Mouse (Mus musculus) heart, embryonic 14.5 days (tissue): Measurements from ENCODE around the gene Hcn3. TPM values are rescaled to one million over a fixed set of nuclear protein-coding genes. Genes with fewer than 3 reads are reported as not detected.

Experiments
- ATAC-seq: fragments of 200-750 bp; cut with Nextera tagmentation; 2 replicates; pipeline ENCODE4 v1.8.0; 2017; ENCODE audit warnings: low read depth, moderate TSS enrichment; ENCODE audit not compliant: insufficient number of reproducible peaks, insufficient read depth, low FRiP score
- H3K27ac ChIP-seq, 2 experiments: fragments of 200-500 bp in 1 of 2; fragments of 300-500 bp in 1 of 2; sonication (generic) in 1 of 2; replicated peaks in 1 of 2; 2 replicates each; pipeline ENCODE4 v1.5.1; 2012 to 2014; ENCODE audit warnings: low read depth in 2 of 2, low read length in 2 of 2, control low read depth in 1 of 2, mild to moderate bottlenecking in 1 of 2, mixed read lengths in 1 of 2; ENCODE audit not compliant: control insufficient read depth in 1 of 2, insufficient read depth in 1 of 2
- H3K27me3 ChIP-seq: fragments of 300-500 bp; sonication (generic); 2 replicates; pipeline ENCODE4 v1.6.1; 2014; ENCODE audit warnings: mild to moderate bottlenecking, low read length, control low read depth; ENCODE audit not compliant: control insufficient read depth, insufficient read depth
- H3K36me3 ChIP-seq: fragments of 300-500 bp; sonication (generic); 2 replicates; pipeline ENCODE4 v1.6.1; 2014; ENCODE audit warnings: mild to moderate bottlenecking, control low read depth, low read length, mixed read lengths; ENCODE audit not compliant: control insufficient read depth, insufficient read depth
- H3K4me1 ChIP-seq, 2 experiments: fragments of 200-500 bp in 1 of 2; fragments of 300-500 bp in 1 of 2; sonication (generic) in 1 of 2; 2 replicates each; pipeline ENCODE4 v1.6.1; 2012 to 2014; ENCODE audit warnings: low read length in 2 of 2, control low read depth in 1 of 2, mixed read lengths in 1 of 2; ENCODE audit not compliant: control insufficient read depth in 2 of 2, insufficient read depth in 2 of 2
- H3K4me2 ChIP-seq: fragments of 300-500 bp; sonication (generic); 2 replicates; pipeline ENCODE4 v1.6.1; 2014; ENCODE audit warnings: mild to moderate bottlenecking, low read length
- H3K4me3 ChIP-seq, 2 experiments: fragments of 200-500 bp in 1 of 2; fragments of 300-500 bp in 1 of 2; sonication (generic) in 1 of 2; 2 replicates each; pipeline ENCODE4 v1.5.1; 2012 to 2014; ENCODE audit warnings: low read length in 2 of 2, mild to moderate bottlenecking in 2 of 2, control low read depth in 1 of 2, low read depth in 1 of 2, moderate library complexity in 1 of 2; ENCODE audit not compliant: control insufficient read depth in 1 of 2, insufficient read depth in 1 of 2
- H3K9ac ChIP-seq: fragments of 300-500 bp; sonication (generic); 2 replicates; pipeline ENCODE4 v1.6.1; 2014; ENCODE audit warnings: mild to moderate bottlenecking, low read length
- H3K9me3 ChIP-seq: fragments of 300-500 bp; sonication (generic); 2 replicates; pipeline ENCODE4 v1.6.1; 2016; ENCODE audit warnings: low read length, control low read depth; ENCODE audit not compliant: control insufficient read depth
- WGBS: fragments of 180-500 bp; shearing (Covaris S2); extraction: QIAGEN DNeasy Blood & Tissue Kit; methylation state at CpG from one replicate; pipeline ENCODE4 v1.1.7; 2014; 5-methylcytosine and 5-hydroxymethylcytosine counted together
- polyA plus RNA-seq: library from polyadenylated mRNA; unstranded; fragments of >200 nt; fragmentation: Nextera tagmentation; extraction: Ambion mirVana; gene quantifications from 2 replicates; pipeline ENCODE4 v1.2.1, GENCODE M21; 2014

The Hcn3 gene
- polyA plus RNA-seq, 1 experiment from 2014 or later = 0.27 TPM

GRCm38 (mm10) chr3:89178107-89178385, 18.1 kb upstream of the Hcn3 start:
- no peak for ATAC-seq
- WGBS = 5% methylated on average over 6 of the region's 6 CpGs
- Histone ChIP-seq H3K4me2 (peak overlapping the region; percentile 86), H3K27ac (peak overlapping the region; percentile 71 to 81), H3K4me1 (peaks cover 4 to 11% of the 10 kb centered on the region in 2 experiments), H3K9me3 (no peaks in the 10 kb centered on the region), H3K4me3 (peak overlapping the region; percentile 64 to 95), H3K9ac (peak overlapping the region; percentile 81), H3K27me3 (no peaks in the 10 kb centered on the region), H3K36me3 (peaks cover 75% of the 10 kb centered on the region)

GRCm38 (mm10) chr3:89177242-89178106, 17.5 kb upstream of the Hcn3 start, which contains the start of gene Scamp3:
TSS of gene Scamp3 (plus strand) at chr3:89177473.
- under 1% methylated on average over 43 of the region's 43 CpGs for WGBS
- Histone ChIP-seq H3K4me3 (peak within 1 kb of the TSS; percentile 64 to 95), H3K4me2 (peak within 1 kb of the TSS; percentile 86), H3K27me3 (no peaks in the 10 kb centered on the region), H3K9me3 (no peaks in the 10 kb centered on the region), H3K27ac (peak within 1 kb of the TSS; percentile 71 to 81), H3K36me3 (peaks cover 78% of the 10 kb centered on the region), H3K9ac (peak within 1 kb of the TSS; percentile 81), H3K4me1 (peaks cover 2 to 7% of the 10 kb centered on the region in 2 experiments; a peak in 2 of 4 replicates)
- ATAC-seq = peak; percentile 92

- 79% methylated on average over 7 of the region's 7 CpGs for WGBS
- Histone ChIP-seq H3K4me3 (no peak overlapping the region), H3K9ac (no peak overlapping the region), H3K4me1 (peaks cover 2 to 7% of the 10 kb centered on the region in 2 experiments; a peak in 2 of 4 replicates), H3K27ac (no peak overlapping the region), H3K36me3 (peaks cover 78% of the 10 kb centered on the region), H3K27me3 (no peaks in the 10 kb centered on the region), H3K4me2 (no peak overlapping the region), H3K9me3 (no peaks in the 10 kb centered on the region)
- ATAC-seq = no peak
These were observed 16.4 kb upstream of the Hcn3 start for GRCm38 (mm10) chr3:89176421-89176820.

DNA sequence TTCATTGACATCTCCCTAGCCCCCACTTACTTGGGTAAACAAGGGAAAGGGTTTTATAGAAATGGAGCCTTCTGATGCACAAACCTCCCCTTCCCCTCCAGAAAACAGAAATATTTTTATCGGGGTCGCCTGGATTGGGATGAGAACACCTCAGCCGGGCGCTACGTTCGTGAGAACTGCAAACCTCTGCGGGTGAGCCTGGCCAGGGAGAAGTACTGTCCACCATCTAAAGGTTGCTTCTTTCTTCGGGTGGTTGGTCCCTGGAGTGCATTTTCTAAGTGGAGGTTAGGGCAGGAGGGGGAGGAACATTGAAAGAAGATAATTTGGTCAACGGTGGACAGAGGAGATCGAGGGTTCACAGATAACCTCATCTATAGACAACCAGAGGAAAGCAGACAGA, 15.5 kb upstream of the Hcn3 start:
- Histone ChIP-seq H3K9ac (no peak overlapping the region), H3K4me3 (no peak overlapping the region), H3K4me1 (peaks cover 2 to 7% of the 10 kb centered on the region in 2 experiments; a peak in 2 of 4 replicates), H3K9me3 (no peaks in the 10 kb centered on the region), H3K27me3 (no peaks in the 10 kb centered on the region), H3K4me2 (no peak overlapping the region), H3K36me3 (peaks cover 78% of the 10 kb centered on the region), H3K27ac (no peak overlapping the region)
- 88% methylated on average over 10 of the region's 10 CpGs for WGBS
- no peak for ATAC-seq

- Histone ChIP-seq H3K4me1 (peaks cover 2 to 7% of the 10 kb centered on the region in 2 experiments; a peak in 2 of 4 replicates), H3K27me3 (no peaks in the 10 kb centered on the region), H3K4me2 (no peak overlapping the region), H3K9ac (no peak overlapping the region), H3K4me3 (no peak overlapping the region), H3K27ac (no peak overlapping the region), H3K9me3 (no peaks in the 10 kb centered on the region), H3K36me3 (peaks cover 78% of the 10 kb centered on the region)
- WGBS = 93% methylated on average over 11 of the region's 11 CpGs
- no peak for ATAC-seq
These were observed 14.8 kb upstream of the Hcn3 start for GRCm38 (mm10) chr3:89174844-89175243.

DNA sequence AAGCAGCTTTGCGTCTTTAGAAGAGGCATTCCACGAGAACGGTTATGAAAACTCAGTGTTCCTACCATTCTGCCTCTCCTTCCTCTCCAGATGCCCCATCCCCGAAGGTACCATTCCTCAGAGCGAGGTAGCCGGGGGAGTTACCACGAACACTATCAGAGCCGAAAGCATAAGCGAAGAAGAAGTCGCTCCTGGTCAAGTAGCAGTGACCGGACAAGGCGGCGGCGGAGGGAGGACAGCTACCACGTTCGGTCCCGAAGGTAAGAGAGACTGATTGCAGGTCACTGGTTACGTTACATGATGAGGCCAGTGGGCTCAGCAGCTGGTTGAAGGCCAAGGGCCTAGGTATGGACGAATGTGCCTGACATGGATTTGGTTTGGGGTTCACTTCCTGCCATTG, 6.9 kb upstream of the Hcn3 start:
- H3K27ac ChIP-seq = no peak overlapping the region
- H3K4me3 ChIP-seq = no peak overlapping the region
- peaks cover 4 to 16% of the 10 kb centered on the region in 2 experiments for H3K4me1 ChIP-seq
- no peak overlapping the region for H3K4me2 ChIP-seq
- peaks cover 55% of the 10 kb centered on the region for H3K36me3 ChIP-seq
- no peak for ATAC-seq
- no peaks in the 10 kb centered on the region for H3K9me3 ChIP-seq
- no peaks in the 10 kb centered on the region for H3K27me3 ChIP-seq
- H3K9ac ChIP-seq = no peak overlapping the region
- 94% methylated on average over 19 of the region's 19 CpGs for WGBS

GRCm38 (mm10) chr3:89165268-89165870, 5.4 kb upstream of the Hcn3 start:
- ATAC-seq = no peak
- 24% methylated on average over 12 of the region's 12 CpGs for WGBS
- H3K4me3 ChIP-seq = peak overlapping the region; percentile 61 to 63

More at GRCm38 (mm10) chr3:89165268-89165870, 5.4 kb upstream of the Hcn3 start:
- Histone ChIP-seq H3K4me2 (peak overlapping the region; percentile 83), H3K4me1 (peaks cover 4 to 16% of the 10 kb centered on the region in 2 experiments), H3K36me3 (peaks cover 39% of the 10 kb centered on the region), H3K27me3 (no peaks in the 10 kb centered on the region), H3K27ac (peak overlapping the region; percentile 77 to 92), H3K9ac (peak overlapping the region; percentile 88), H3K9me3 (no peaks in the 10 kb centered on the region)
